Mouse (Mus musculus) ES-Bruce4 (cell line): Measurements from ENCODE around the gene Upb1. TPM values are rescaled to one million over a fixed set of nuclear protein-coding genes. Genes with fewer than 3 reads are reported as not detected.

Experiments
- H3K27ac ChIP-seq: 2 replicates; pipeline ENCODE4 v1.5.1; 2012; ENCODE audit warnings: low read length, inconsistent platforms; ENCODE audit not compliant: insufficient read depth
- H3K27me3 ChIP-seq: 2 replicates; pipeline ENCODE4 v1.6.1; 2012; ENCODE audit warnings: mild to moderate bottlenecking, low read length, inconsistent platforms; ENCODE audit not compliant: control insufficient read depth, poor library complexity, insufficient read depth, severe bottlenecking
- H3K36me3 ChIP-seq: 2 replicates; pipeline ENCODE4 v1.6.1; 2012; ENCODE audit warnings: inconsistent platforms, mild to moderate bottlenecking, low read length, moderate library complexity; ENCODE audit not compliant: control insufficient read depth, poor library complexity, insufficient read depth, severe bottlenecking
- H3K4me1 ChIP-seq: one replicate; pipeline ENCODE4 v1.8.1; 2011; ENCODE audit warnings: low read length; ENCODE audit not compliant: control insufficient read depth, insufficient read depth
- H3K4me3 ChIP-seq: 2 replicates; pipeline ENCODE4 v1.5.1; 2011; ENCODE audit warnings: low read depth, mild to moderate bottlenecking, low read length
- H3K9ac ChIP-seq: 2 replicates; pipeline ENCODE4 v1.6.1; 2012; ENCODE audit warnings: low read depth, mild to moderate bottlenecking, inconsistent platforms; ENCODE audit not compliant: poor library complexity, severe bottlenecking
- H3K9me3 ChIP-seq: replicated peaks from 2 replicates; pipeline ENCODE4 v1.6.1; 2012; ENCODE audit warnings: mild to moderate bottlenecking, low read length, inconsistent platforms; ENCODE audit not compliant: control insufficient read depth, poor library complexity, insufficient read depth, severe bottlenecking
- CTCF ChIP-seq: IDR thresholded peaks from one replicate; pipeline ENCODE4 v1.8.1; 2011; ENCODE audit warnings: low read depth, low read length
- EP300 ChIP-seq: IDR thresholded peaks from 2 replicates; pipeline ENCODE4 v1.6.1; 2011; ENCODE audit warnings: low read depth, low read length; ENCODE audit not compliant: insufficient read depth
- POLR2A ChIP-seq: IDR thresholded peaks from one replicate; pipeline ENCODE4 v1.8.1; 2011; ENCODE audit warnings: low read length; ENCODE audit not compliant: insufficient read depth
- polyA plus RNA-seq: library from polyadenylated mRNA; stranded (reverse); fragments of >200 nt; gene quantifications from 2 replicates; pipeline ENCODE4 v1.2.4, GENCODE M21; 2011; ENCODE audit warnings: low read depth; ENCODE audit not compliant: missing spikeins, insufficient read depth, insufficient read length

Upb1 gene
- polyA plus RNA-seq, 1 experiment = not detected

DNA sequence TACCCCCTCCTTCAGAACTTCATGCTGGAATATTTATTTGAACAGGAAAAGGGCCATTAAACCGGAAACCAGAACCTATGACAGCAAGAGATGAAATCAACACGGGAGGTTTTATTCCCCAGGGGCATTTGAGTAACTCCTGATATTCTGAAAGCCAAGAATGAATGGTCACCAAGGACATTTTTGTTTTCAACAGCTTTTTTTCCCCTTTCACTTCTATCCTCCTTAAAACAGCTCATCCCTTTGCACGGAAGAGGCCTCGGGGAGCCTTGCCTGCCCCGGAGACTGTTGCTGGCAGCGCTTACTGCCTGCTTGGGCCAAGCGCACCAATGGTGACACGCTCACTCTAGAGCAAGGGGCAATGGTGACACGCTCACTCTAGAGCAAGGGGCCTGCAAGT, 76.1 kb downstream of the Upb1 start:
- Histone ChIP-seq H3K27ac (no peak overlapping the region), H3K4me1 (no peaks in the 10 kb centered on the region), H3K27me3 (0 out of 2 replicates have a peak, but pooled peaks cover 1% of the 10 kb centered on the region), H3K9me3 (no peaks in the 10 kb centered on the region), H3K9ac (no peak overlapping the region), H3K4me3 (no peak overlapping the region), H3K36me3 (no peaks in the 10 kb centered on the region)
- TF ChIP-seq EP300 (no peak), CTCF (no peak), POLR2A (no peak)

DNA sequence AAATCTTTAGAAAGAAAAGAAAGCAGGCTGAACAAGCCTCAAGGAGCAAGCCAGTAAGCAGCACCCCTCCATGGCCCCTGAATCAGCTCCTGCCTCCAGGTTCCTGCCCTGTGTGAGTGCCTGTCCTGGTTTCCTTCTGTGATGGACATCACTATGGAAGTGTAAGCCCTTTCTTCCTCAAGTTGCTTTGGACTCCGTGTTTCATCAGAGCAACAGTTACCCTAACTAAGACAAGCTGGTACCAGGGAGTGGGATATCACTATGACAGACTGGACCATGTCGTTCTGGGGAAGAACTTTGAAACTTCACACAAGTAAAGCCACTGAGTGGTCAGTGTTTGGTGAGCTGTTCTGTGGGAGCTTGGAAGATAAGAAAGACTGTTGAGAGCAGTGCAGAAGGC, 79.0 kb downstream of the Upb1 start:
- Histone ChIP-seq H3K9ac (no peak overlapping the region), H3K9me3 (no peaks in the 10 kb centered on the region), H3K27me3 (0 out of 2 replicates have a peak, but pooled peaks cover 1% of the 10 kb centered on the region), H3K4me1 (no peaks in the 10 kb centered on the region), H3K27ac (no peak overlapping the region), H3K36me3 (no peaks in the 10 kb centered on the region), H3K4me3 (no peak overlapping the region)
- no peak for TF ChIP-seq CTCF

GRCm38 (mm10) chr10:75481703-75482102, 80.8 kb downstream of the Upb1 start:
- H3K27me3 ChIP-seq = 0 out of 2 replicates have a peak, but pooled peaks cover 1% of the 10 kb centered on the region
- no peaks in the 10 kb centered on the region for H3K4me1 ChIP-seq
- no peak overlapping the region for H3K27ac ChIP-seq
- no peaks in the 10 kb centered on the region for H3K36me3 ChIP-seq
- no peaks in the 10 kb centered on the region for H3K9me3 ChIP-seq
- H3K4me3 ChIP-seq = no peak overlapping the region
- H3K9ac ChIP-seq = no peak overlapping the region
- TF ChIP-seq CTCF = no peak
- TF ChIP-seq EP300 = no peak
- no peak for TF ChIP-seq POLR2A

DNA sequence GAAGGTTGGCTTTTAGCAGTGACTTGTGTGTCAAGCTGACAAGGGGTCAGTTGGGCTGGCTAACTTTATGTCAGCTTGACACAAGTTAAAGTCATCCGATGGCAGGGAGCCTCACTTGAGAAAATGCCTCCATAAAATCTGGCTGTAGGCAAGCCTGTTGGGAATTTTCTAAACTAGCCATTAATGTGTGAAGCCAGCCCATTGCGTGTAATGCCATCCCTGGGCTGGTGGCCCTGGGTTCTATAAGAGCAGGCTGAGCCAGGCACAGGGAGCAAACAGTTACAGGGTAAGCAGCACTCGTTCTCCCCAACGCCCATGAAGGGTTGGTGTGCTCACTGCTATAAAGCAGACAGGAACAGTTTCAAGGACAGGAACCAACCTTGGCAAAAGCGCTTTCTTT, 81.4 kb downstream of the Upb1 start:
- no peak overlapping the region for H3K9ac ChIP-seq
- H3K36me3 ChIP-seq = no peaks in the 10 kb centered on the region
- no peaks in the 10 kb centered on the region for H3K4me1 ChIP-seq
- 0 out of 2 replicates have a peak, but pooled peaks cover 1% of the 10 kb centered on the region for H3K27me3 ChIP-seq
- no peak overlapping the region for H3K4me3 ChIP-seq
- H3K9me3 ChIP-seq = no peaks in the 10 kb centered on the region
- TF ChIP-seq EP300 (no peak), POLR2A (no peak), CTCF (no peak)
- no peak overlapping the region for H3K27ac ChIP-seq

GRCm38 (mm10) chr10:75482919-75483483, 82.1 kb downstream of the Upb1 start:
- no peaks in the 10 kb centered on the region for H3K4me1 ChIP-seq
- no peak overlapping the region for H3K4me3 ChIP-seq
- H3K9ac ChIP-seq = no peak overlapping the region
- no peaks in the 10 kb centered on the region for H3K36me3 ChIP-seq
- no peak overlapping the region for H3K27ac ChIP-seq
- no peaks in the 10 kb centered on the region for H3K9me3 ChIP-seq
- TF ChIP-seq EP300 = no peak
- TF ChIP-seq CTCF = no peak
- TF ChIP-seq POLR2A = no peak
- H3K27me3 ChIP-seq = 0 out of 2 replicates have a peak, but pooled peaks cover 1% of the 10 kb centered on the region

- no peak for TF ChIP-seq CTCF
- no peak for TF ChIP-seq EP300
- no peak for TF ChIP-seq POLR2A
- Histone ChIP-seq H3K9me3 (no peaks in the 10 kb centered on the region), H3K27me3 (no peaks in the 10 kb centered on the region), H3K9ac (no peak overlapping the region), H3K27ac (no peak overlapping the region), H3K36me3 (no peaks in the 10 kb centered on the region), H3K4me1 (no peaks in the 10 kb centered on the region), H3K4me3 (no peak overlapping the region)
Observed at GRCm38 (mm10) chr10:75484066-75484465, 83.2 kb downstream of the Upb1 start.
